Mouse (Mus musculus) limb, embryonic 10.5 days (tissue): Measurements from ENCODE around the gene Rhox2f. TPM values are rescaled to one million over a fixed set of nuclear protein-coding genes. Genes with fewer than 3 reads are reported as not detected.
"Not testable (repeated sequence)": the region's sequence is repeated elsewhere in the genome, so short reads cannot be mapped to it uniquely, and the experiment has no call there.

Source experiments
- DNase-seq: peaks from one replicate; pipeline ENCODE4 v3.0.0-alpha.2; 2017; ENCODE audit warnings: low spot score
- H3K27ac ChIP-seq: fragments of 300-500 bp; sonication (generic); 2 replicates; pipeline ENCODE4 v1.5.1; 2016; ENCODE audit warnings: mild to moderate bottlenecking
- H3K27me3 ChIP-seq: fragments of 300-500 bp; sonication (generic); 2 replicates; pipeline ENCODE4 v1.6.1; 2016; ENCODE audit warnings: low read depth, mild to moderate bottlenecking; ENCODE audit not compliant: poor library complexity, severe bottlenecking
- H3K36me3 ChIP-seq: fragments of 300-500 bp; sonication (generic); 2 replicates; pipeline ENCODE4 v1.6.1; 2016; ENCODE audit warnings: mild to moderate bottlenecking, moderate library complexity
- H3K4me1 ChIP-seq: fragments of 300-500 bp; sonication (generic); 2 replicates; pipeline ENCODE4 v1.6.1; 2016
- H3K4me3 ChIP-seq: fragments of 300-500 bp; sonication (generic); 2 replicates; pipeline ENCODE4 v1.5.1; 2016; ENCODE audit warnings: mild to moderate bottlenecking, moderate library complexity
- H3K9me3 ChIP-seq: fragments of 300-500 bp; sonication (generic); replicated peaks from 2 replicates; pipeline ENCODE4 v1.6.1; 2016; ENCODE audit warnings: mild to moderate bottlenecking
- WGBS: fragments of 180-500 bp; shearing (Covaris S2); methylation state at CpG from one replicate; pipeline ENCODE4 v1.1.7; 2016; 5-methylcytosine and 5-hydroxymethylcytosine counted together
- polyA plus RNA-seq: library from polyadenylated mRNA; unstranded; fragments of >200 nt; fragmentation: Nextera tagmentation; extraction: Ambion mirVana; gene quantifications from 2 replicates; pipeline ENCODE4 v1.2.1, GENCODE M21; 2016

Rhox2f gene
- polyA plus RNA-seq = not detected in 2 replicates

GRCm38 (mm10) chrX:37571105-37571504 is at the start of gene Rhox2f:
Gene Rhox2f (plus strand): TSS chrX:37571405.
- H3K4me3 ChIP-seq, H3K9me3 ChIP-seq, H3K4me1 ChIP-seq, DNase-seq, H3K27me3 ChIP-seq, H3K27ac ChIP-seq, H3K36me3 ChIP-seq: not testable (repeated sequence)
- 87% methylated on average over 8 of the region's 8 CpGs for WGBS

GRCm38 (mm10) chrX:37530152-37530551 is 41.1 kb upstream of the Rhox2f start, which contains the start of gene Rhox2e:
Gene Rhox2e (plus strand): TSS chrX:37530452.
- not testable (repeated sequence) for H3K27ac ChIP-seq, H3K4me3 ChIP-seq, H3K4me1 ChIP-seq, H3K27me3 ChIP-seq, DNase-seq, H3K9me3 ChIP-seq, H3K36me3 ChIP-seq
- 97% methylated on average over 2 of the region's 8 CpGs for WGBS

- not testable (repeated sequence) for H3K9me3 ChIP-seq, H3K36me3 ChIP-seq, H3K4me1 ChIP-seq, H3K27ac ChIP-seq, H3K27me3 ChIP-seq, DNase-seq, H3K4me3 ChIP-seq
- 100% methylated on average over 1 of the region's 4 CpGs for WGBS
These were observed 29.5 kb upstream of the Rhox2f start, which contains the start of gene Rhox3e for GRCm38 (mm10) chrX:37541719-37542118. Gene Rhox3e (plus strand): TSS chrX:37542019.

- not testable (repeated sequence) for H3K4me3 ChIP-seq, H3K4me1 ChIP-seq, H3K27me3 ChIP-seq, H3K36me3 ChIP-seq, H3K27ac ChIP-seq, DNase-seq, H3K9me3 ChIP-seq
- 97% methylated on average over 10 of the region's 18 CpGs for WGBS
These were observed 14.1 kb upstream of the Rhox2f start, which contains the start of gene Rhox4e for GRCm38 (mm10) chrX:37557112-37557511. Gene Rhox4e (plus strand): TSS chrX:37557412.

GRCm38 (mm10) chrX:37572638-37573037 is 1.4 kb downstream of the Rhox2f start:
- WGBS = 60% methylated on average over 2 of the region's 2 CpGs
- not testable (repeated sequence) for H3K9me3 ChIP-seq, H3K4me3 ChIP-seq, H3K36me3 ChIP-seq, H3K27ac ChIP-seq, H3K27me3 ChIP-seq, DNase-seq, H3K4me1 ChIP-seq

GRCm38 (mm10) chrX:37580692-37581091 is 9.5 kb downstream of the Rhox2f start, which contains the start of gene Rhox3f:
Gene Rhox3f (plus strand): TSS chrX:37580992.
- H3K4me1 ChIP-seq, H3K9me3 ChIP-seq, DNase-seq, H3K27ac ChIP-seq, H3K27me3 ChIP-seq, H3K4me3 ChIP-seq, H3K36me3 ChIP-seq: not testable (repeated sequence)

- not testable (repeated sequence) for H3K36me3 ChIP-seq, DNase-seq, H3K9me3 ChIP-seq, H3K4me1 ChIP-seq, H3K4me3 ChIP-seq, H3K27me3 ChIP-seq, H3K27ac ChIP-seq
- WGBS = 96% methylated on average over 16 of the region's 19 CpGs
These were observed 36.4 kb downstream of the Rhox2f start, which contains the start of gene Rhox4f for GRCm38 (mm10) chrX:37607604-37608003. Gene Rhox4f (minus strand): TSS chrX:37607704.

Other genes starting within 250 kb of the Rhox2f start
- gene Rhox3a2, start 191.4 kb upstream of the Rhox2f start, polyA plus RNA-seq = not detected in 2 replicates
- not detected in 2 replicates for gene Rhox4a2, start 180.6 kb upstream of the Rhox2f start, polyA plus RNA-seq
- gene Rhox2b, start 159.3 kb upstream of the Rhox2f start, polyA plus RNA-seq = not detected in 2 replicates
- gene Rhox4b, start 138.9 kb upstream of the Rhox2f start, polyA plus RNA-seq = not detected in 2 replicates
- not detected in 2 replicates for gene Rhox2c, start 117.7 kb upstream of the Rhox2f start, polyA plus RNA-seq
- gene Rhox3c, start 112.8 kb upstream of the Rhox2f start, polyA plus RNA-seq = not detected in 2 replicates
- not detected in 2 replicates for gene Rhox4c, start 91.1 kb upstream of the Rhox2f start, polyA plus RNA-seq
- not detected in 2 replicates for gene Rhox2d, start 78.0 kb upstream of the Rhox2f start, polyA plus RNA-seq
- not detected in 2 replicates for gene Rhox4d, start 57.0 kb upstream of the Rhox2f start, polyA plus RNA-seq
- not detected in 2 replicates for gene Rhox2e, start 41.0 kb upstream of the Rhox2f start, polyA plus RNA-seq
- not detected in 2 replicates for gene Rhox3e, start 29.4 kb upstream of the Rhox2f start, polyA plus RNA-seq
- gene Rhox4e, start 14.0 kb upstream of the Rhox2f start, polyA plus RNA-seq = not detected in 2 replicates
- not detected in 2 replicates for gene Rhox3f, start 9.6 kb downstream of the Rhox2f start, polyA plus RNA-seq
- gene Rhox4f, start 36.3 kb downstream of the Rhox2f start, polyA plus RNA-seq = not detected in 2 replicates
- gene Rhox3g, start 57.2 kb downstream of the Rhox2f start, polyA plus RNA-seq = not detected in 2 replicates
- gene Rhox2g, start 72.1 kb downstream of the Rhox2f start, polyA plus RNA-seq = not detected in 2 replicates
- gene Rhox4g, start 79.9 kb downstream of the Rhox2f start, polyA plus RNA-seq = not detected in 2 replicates
- gene Rhox3h, start 97.4 kb downstream of the Rhox2f start, polyA plus RNA-seq = not detected in 2 replicates
- not detected in 2 replicates for gene Rhox2h, start 101.9 kb downstream of the Rhox2f start, polyA plus RNA-seq
- 1.8 and 2.3 TPM in 2 replicates for gene Rhox5, start 233.4 kb downstream of the Rhox2f start, polyA plus RNA-seq